Mouse (Mus musculus) urinary bladder, postnatal 36 days (tissue): Measurements from ENCODE around the gene Picalm.

ENCODE experiments used
- DNase-seq, 2 experiments: peaks; one replicate each; pipeline ENCODE4 v3.0.0; 2022; ENCODE audit warnings: low spot score in 2 of 2, mixed read lengths in 1 of 2

Gene Picalm

DNA sequence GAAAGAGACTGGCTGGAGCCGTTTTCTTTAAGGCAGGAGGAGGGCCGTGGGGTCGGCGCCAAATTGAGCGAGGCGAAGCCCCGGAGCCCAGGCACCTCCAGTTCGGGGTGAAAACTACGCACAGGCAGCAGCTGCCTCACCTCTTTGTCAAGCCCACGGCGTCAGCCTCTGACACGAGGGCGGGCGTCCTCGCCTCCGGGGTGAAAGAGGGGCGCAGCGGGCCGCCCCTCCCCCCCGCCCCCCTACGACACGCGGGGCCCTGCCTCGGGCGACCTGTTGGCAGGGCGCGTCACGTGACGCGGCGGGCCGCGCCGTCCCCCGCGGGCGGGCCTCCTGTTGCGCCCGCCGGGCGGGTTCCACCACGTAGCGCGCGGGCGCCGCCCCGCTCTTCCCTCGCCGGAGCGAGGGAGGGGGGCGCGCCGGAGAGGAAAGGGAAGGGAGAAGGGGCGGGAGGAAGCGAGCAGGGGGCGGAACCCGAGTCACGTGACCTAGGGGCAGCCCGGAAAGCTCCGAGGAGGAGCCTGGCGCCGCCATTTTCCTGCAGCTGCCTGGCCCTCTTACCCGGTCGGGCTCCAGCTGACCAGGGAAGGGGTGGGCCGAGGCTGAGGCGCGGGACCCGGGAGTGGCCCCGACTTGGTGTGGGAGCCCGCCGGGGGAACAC lies at the start of gene Picalm:
Gene Picalm (plus strand): TSS at position 482 of the 661 bp plus-strand sequence.
- DNase-seq = peak; percentile 97 to 98

DNA sequence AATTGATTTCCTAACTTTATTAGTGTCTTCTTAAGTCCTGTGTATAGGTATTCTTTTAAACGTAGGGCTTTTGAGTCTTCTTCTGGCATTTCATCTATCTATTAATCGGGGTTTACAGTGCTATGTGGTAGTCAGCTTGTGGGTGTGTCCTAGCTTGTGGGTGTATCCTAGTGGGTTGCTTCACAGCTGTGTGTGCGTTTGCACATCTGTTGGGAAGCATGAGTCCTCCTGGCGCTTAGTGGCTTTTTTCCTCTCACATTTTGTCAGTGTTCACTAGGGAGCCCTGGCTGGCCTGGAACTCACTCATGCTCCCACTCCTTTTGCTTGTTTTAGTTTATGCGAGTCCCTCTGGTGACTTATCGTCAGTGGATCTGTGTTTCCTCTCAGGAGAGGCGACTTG lies 46.2 kb upstream of the Picalm start:
- no peak for DNase-seq

DNA sequence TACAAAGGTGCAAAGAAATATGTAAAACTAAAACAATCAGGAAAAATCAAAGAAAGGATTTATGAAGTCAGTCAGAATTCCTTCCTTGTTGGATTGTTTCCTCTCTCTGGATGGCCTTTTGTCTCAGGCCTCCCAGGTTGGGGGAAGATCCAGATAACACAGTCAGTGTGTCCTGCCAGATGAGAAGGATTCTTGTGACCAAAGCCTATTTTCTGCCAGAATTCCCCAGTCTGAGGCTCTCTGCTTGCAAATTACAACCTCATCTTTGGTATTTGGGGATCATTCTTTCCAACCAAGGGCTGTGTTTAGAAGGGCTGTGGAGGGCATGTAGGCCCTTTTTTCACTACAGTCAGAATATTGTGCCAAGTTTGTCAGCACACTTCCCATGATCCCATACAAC lies 45.5 kb upstream of the Picalm start:
- DNase-seq = no peak

DNA sequence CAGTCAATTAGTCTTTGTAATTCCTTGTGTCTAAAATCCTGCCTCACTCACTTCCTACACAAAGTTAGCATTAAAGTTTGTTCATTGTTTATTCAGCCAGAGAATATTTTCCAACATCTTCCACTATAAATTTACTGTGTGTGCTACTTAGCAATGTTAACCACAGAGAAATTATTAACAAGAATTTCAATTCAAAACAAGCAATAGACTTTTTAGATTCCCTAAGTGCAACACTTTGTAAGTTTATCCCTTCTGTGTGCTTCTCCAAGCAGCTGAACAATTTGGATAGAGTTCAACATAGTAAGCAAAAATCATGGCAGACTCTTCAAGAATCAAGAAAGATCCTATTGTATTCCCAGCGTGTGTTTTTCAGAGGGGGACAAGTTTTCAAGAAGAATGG lies 44.3 kb upstream of the Picalm start:
- no peak for DNase-seq

DNA sequence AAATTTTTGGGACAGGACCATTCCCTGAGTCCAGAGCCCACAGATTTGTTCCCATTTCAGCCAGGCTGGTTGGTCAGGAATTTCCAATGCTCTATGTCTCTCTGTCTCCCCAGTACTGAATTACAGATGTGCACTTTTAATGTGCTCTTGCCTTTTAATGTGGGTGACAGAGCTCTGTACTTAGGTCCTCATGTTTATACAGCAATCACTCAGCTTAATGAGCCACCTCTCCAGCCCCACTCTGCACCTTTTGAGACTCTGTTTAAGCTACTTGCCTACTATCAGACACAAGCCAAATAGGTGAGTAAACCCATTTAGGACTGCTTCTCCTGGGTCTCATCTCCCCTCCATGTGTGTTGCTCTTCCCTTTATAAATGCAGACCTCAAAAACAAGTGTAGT lies 43.2 kb upstream of the Picalm start:
- DNase-seq = no peak

DNA sequence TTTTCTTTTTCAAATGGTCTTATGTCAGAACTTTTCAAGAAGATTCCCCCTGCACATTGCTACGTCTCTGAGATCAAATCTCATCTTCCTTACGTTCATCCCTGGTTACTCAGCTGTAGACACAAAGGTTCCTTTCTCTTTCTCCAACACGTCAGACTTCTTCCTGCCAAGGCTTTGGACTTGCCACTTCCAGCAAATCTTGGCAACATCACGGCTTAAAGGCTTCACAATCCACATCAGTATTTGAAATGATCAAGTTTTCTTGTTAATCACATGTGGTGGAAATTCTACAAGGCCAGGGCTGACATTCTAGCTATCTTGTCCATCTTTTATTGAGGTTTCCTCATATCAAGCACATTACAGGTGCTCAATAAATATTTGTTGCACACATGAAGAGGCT lies 39.0 kb upstream of the Picalm start:
- no peak for DNase-seq

DNA sequence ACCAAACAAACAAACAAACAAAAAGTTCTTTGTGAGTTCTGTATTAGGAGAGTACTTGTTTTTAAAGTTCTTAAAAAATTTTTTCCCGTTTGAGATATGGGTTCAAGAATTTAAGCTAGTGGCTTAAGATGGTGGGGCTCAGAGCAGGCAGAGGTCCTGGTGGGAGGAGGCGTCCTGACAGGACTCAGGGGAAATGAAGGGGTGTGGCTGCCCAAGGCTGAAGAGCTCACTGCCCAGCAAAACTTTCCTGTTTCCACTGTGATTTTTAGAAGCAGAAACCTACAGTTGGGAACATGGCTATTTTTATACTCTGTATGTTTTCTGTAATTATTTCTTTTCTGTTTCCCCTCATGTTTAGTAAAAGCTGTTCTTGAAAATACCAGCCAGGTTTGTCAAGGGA lies 38.3 kb upstream of the Picalm start:
- DNase-seq = no peak

DNA sequence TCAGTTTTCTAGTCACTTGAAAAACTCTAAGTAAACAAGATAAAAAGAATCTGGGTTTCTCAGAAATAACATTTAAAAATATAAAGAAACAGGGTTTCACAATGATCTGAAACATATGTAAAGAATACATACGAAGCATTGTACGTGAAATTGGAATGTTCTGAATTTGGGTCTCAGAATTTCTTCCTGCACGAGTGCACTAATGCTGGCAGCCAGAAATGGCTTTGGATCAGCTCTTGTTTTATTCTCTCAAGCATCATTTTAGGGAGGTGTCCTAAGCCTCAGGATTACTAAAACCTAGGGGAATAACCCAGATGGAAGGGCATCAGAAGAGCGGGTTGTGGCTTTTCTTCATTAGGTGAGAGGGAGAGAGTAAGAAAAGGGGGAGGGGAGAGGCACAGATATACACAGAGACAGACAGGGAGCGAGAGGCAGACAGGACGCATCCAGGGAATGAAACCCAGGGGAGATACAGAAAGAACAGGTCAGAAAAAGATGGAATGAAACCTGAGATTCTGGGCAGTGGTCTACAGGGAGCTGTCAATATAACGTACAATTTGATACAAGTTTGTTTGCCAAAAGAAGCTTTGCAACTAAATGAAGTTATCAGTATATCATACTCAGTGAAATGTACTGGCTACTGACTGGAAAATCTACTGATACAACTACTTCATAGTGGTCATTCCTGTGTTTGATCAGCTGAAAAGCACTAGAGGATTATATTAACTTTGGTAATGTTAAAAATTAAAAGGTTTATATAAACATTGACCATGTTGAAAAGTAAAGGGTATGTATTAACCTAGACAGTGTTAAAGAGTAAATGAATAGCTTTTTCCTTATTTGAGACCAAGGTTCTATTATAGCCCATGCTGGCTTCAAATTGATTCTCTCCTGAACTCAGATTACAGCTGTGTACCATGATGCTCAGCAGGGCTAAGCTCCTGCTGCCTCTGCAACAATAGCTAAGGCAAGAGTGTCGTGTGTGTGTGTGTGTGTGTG lies 37.3 kb upstream of the Picalm start:
- DNase-seq = no peak

DNA sequence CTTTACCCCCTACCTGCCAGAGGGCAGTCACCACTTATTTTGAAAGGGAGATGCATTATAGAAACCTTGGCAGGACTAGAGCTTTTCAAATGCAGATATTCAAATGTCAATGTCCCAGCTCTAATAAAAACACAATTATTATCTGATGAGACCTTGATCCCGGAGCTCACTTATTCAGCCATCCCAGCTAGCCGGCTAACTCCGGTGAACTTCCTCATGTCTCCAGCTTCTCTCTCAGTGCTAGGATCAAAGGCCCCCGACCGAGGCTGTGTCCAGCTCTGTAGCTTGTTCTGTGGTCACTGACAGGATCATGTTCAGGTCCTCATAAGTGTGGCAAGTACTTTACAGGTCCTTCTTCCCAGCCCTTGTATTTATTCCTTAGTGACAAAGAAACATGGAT lies 34.9 kb upstream of the Picalm start:
- DNase-seq = no peak

DNA sequence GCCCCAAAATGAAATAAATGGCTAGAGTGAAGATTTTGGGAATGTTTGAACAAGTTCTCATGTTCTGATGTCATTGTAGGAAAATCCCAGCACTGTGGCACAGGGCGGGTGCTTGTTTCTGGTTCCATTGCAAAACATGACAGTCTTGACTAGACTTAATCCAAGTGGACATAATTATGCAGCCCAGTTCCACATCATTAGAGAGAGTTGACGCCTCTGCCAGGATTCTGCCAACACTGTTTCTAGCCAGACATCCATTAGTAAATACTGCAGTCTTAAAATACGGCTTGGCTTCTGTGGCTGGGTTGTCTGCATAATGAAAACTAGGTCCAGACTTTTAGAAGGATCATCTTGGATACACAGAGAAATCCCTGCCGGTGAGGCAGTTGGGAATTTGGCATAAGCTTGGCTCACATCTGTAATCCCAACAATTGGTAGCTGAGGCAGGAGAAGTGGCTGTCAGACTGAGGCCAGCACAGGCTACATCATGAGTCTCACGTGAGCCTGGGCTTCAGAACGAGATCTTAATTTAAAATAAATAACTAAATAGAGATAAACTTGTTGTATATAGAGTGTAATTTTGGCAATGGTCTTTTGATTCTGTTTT lies 34.1 kb upstream of the Picalm start:
- DNase-seq = peak; percentile 17 to 25

DNA sequence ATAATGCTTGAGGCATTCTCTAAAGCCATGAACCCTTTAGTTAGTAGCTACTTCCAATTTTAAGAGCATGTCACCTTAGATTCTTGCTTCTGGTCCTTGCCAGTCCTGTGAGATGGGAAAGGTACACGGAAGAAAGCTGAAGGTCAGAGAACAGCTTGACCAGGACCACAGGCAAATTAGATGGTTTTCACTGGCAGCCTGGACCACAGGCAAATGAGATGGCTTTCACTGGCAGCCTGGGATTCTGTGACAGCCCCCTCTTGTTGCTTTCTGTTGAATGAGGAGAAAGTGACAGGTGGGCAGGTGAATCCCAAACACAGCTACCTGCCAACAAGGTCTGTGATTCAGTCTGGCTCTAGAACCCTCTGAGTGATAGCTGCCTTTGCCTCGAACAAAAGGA lies 33.4 kb upstream of the Picalm start:
- no peak for DNase-seq

DNA sequence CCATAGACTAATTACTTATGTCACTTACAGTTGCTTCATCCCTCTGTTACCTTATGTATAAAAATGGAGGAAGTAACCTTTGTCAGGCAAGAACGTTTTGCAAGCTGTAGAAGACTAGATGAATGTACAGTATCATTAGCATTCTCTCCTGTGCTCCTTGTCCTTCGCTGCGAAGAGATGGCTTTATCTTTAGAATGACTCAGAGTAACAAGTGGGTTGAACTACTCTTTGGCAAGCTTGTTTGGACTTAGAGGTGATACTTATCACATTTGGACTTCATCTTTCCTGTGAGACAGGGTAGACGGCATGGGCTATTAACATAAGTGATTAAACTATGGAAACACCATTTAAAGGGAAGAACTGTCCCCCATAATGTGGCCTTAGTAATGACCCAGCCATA lies 31.8 kb upstream of the Picalm start:
- no peak for DNase-seq

DNA sequence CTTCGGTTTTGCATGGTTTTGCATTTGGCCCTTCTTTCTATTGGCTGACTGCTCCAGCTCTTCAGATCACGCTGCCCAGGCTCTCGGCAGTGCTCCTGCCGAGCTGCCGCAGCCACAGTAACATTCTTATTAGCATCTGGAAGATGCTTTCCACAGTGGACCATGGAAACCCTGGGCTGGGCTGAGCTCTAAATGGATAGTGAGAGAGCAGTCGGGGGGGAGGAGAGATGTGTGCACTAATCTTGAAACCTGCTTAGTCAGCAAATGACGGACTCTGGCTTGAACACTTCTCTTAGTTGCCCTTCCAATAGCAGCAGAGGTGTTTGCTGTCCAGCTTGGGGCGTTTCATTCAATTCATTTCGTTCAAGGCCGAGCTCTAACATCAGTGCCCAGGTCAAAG lies 30.8 kb upstream of the Picalm start:
- no peak for DNase-seq

DNA sequence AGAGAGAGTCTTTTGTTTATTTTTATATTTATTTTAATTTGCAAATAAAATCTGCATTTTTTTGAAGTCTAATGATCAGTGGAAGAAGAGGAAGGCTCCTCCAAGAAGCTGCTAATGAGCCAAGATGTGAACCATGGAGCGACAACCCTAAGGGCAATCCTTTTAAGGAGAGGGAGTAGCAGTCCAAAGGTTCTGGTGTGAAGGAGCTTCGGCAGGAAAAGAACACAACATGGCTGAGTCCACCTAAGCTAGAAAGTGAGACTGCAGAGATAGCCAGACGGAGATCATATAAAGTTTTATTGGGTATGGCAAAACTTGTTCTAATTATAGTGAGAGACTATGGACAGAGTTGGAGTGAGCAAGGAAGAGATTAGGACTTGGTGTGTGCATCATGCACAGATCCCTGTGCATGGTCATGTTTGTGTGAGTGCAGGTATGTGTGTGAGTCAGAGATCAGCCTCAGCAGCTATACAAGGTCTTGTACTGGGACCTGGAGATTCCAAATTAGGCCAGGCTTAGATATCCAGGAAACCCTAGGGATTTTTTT lies 29.3 kb upstream of the Picalm start:
- no peak for DNase-seq

DNA sequence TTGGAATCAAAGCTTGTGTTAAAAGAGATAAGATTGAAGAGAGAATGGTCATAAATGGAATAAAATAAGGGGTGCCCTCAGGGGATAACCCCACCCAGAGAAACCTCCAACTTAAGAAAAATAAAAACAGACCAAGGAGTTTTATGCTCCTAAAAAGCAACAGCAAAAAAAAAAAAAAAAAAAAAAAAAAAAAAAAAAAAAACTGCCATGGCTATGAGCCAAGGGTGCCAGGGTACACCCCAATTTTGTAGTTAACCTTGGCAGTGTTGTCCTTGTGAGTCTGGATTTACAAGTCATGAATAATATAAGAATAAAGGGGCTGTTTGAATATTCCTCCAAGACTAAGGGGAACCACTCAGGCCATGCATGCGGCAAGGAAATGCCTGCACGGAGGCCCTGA lies 13.9 kb upstream of the Picalm start:
- no peak for DNase-seq

DNA sequence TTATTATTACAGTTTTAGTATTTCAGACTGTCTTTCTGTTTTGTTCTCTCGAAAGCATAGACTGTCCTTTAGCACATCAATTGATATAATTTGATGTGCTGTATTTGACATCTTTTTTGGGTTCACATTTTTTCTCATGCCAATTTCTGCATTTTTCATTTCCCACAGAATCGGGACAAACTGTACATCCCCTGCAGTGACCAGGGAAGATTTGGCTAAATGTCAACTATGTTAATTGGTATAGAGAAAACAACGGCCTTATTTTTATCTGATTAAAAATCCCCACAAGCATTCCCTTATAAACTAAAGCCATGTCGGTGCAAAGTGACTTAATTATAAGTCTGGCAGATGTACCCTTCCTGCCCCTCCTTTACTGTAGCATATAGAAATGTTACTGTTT lies 9.9 kb upstream of the Picalm start:
- DNase-seq = no peak

DNA sequence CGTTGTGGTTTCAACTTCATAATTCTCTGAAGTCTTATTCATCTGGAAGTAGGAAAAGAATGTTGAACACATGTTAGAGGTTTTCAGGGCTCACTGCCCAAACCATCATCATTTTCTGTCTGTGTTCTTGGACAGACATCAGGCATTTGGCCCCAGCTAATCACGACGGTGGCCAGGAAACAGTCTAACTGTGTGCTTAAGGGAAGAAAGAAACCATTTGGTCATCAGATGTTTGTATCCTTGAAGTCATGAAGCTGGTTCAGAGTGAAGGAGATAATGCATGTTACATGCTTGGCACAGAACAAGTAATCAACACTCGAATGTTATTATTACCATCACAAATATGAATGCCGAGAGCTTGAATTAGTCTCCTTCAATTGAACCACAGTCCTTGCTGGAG lies 5.0 kb upstream of the Picalm start:
- peak in 1 of 2 experiments; percentile 42 for DNase-seq

DNA sequence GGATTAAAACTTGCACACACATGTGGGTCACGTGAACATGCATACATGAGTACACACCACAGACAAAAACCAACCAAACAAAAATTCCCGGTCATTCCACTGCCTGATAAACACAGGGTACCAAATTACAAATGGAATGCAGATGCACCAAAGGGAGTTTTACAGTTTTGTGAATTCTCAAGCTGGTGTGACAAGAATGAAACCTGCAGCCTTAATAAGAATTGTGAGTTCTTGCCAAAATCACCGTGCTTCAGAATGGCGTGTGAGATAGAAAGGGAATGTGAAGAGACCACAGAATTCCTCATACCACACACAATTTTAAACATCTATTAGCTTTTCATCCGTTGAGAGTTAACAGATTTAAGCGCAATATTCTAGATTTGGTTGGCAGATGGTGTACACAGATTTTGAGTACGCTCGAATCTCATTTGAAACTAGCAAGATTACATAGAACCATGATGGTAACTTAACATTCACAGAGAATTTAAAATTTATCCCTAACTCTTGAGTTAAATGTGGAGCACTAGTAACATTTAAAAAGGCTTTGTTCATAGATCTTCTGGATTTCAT lies 1.3 kb upstream of the Picalm start:
- no peak for DNase-seq

DNA sequence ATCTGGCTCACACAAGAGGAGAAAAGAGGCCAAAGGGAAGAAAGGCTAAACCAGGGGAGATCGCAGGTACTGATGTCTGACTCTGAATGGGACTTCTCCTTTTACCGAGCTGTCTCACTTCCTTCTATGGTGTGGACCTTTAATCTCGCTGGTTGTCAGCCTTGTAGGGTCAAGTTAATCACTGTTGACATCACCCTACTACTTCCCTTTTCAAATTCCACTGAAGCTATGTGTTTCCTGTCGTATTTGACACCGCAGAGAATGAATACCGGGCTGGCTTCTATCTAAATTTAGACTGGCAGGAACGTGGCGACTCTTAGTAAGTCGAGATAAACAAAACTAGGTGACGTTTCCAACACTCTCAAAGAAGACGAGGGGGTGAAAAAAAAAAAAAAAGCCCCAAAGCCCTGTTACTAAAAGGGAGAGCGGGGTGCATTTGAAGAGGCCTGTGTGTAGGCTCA lies 712 bp upstream of the Picalm start:
- DNase-seq = peak; percentile 24 to 34

DNA sequence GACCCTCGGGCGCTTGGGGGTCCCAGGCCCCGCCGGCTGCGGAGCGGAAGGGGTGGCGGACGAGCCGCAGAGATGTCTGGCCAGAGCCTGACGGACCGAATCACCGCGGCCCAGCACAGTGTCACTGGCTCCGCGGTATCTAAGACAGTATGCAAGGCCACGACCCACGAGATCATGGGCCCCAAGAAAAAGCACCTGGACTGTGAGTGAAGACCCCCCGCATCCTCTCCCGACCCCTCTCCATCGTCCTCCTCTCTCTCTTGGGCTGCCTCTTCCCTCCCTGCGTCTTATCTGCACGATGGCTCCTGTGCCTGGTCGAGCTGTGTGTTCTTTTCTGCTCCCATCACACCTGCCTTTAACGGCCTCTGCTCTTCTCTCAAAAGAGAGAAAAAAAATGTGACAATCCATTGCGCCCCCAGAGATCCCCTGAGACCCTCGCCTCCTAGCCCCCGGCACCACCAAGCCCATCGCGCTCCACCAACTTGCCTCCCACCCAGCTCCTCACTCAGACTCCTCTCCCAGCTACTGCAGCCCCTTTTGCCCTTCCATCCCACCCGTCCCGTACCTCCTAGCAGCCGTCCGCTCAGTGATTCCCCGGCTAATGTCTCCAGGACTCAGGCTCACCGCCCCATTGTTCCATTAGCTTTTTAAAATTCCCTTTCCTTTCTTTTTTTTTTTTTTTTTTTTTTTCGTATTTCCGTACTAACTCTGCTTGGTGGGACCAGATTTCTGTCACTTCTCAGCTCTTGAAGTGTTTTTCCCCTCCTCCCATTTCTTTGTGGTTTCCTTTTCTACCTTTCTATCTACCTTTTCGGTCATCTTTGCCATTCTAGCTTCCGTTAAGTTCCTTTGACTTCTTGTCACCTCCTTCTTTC lies 725 bp downstream of the Picalm start:
- peak in 1 of 2 experiments; percentile 30 for DNase-seq

DNA sequence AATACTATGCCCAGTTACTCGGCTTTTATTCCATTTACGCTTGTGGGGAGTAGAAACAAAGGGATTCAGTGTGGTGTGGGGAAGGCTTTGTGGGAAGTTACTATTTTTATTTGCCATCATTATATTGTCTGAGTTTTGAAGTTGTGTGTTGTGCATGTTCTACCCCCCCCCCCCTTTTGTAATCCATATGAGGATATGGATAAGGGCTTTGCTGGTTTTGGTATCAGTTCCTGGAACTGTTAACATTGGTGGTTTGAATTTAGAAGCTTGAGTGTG lies 1.3 kb downstream of the Picalm start:
- DNase-seq = no peak
